Mouse (Mus musculus): ENCODE results near the gene Erbb3.

Erbb3 gene

GRCm38 (mm10) chr10:128612433-128613153 is 23.1 kb upstream of the Erbb3 start:
- DNase-seq, result peak; percentile 65

- no peak for DNase-seq
Observed at GRCm38 (mm10) chr10:128606483-128606882, 17.0 kb upstream of the Erbb3 start.

GRCm38 (mm10) chr10:128602470-128603128 is 13.1 kb upstream of the Erbb3 start:
- DNase-seq, result no peak

GRCm38 (mm10) chr10:128601499-128601898 is 12.0 kb upstream of the Erbb3 start:
- no peak for DNase-seq

GRCm38 (mm10) chr10:128598476-128598875 is 9.0 kb upstream of the Erbb3 start:
- no peak for DNase-seq

GRCm38 (mm10) chr10:128592797-128593196 is 3.3 kb upstream of the Erbb3 start:
- no peak for DNase-seq

DNA sequence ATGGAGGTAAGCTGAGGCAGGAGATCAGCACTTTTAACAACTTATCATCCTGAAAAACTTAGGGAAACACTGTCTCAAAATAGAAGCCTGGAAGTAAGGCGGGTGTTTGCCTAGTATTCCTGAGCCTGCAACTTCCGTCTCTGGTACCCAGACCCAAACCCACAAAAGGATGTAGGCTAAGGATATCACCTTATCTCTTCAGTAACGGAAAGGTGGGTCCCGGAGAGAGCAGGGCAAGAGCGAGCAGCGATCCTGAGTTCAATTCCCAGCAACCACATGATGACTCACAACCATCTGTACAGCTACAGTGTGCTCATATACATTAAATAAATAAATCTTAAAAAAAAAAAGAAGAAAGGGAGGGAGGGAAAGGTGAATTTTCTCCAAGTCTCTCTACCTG is 2.0 kb upstream of the Erbb3 start:
- DNase-seq, result no peak

DNA sequence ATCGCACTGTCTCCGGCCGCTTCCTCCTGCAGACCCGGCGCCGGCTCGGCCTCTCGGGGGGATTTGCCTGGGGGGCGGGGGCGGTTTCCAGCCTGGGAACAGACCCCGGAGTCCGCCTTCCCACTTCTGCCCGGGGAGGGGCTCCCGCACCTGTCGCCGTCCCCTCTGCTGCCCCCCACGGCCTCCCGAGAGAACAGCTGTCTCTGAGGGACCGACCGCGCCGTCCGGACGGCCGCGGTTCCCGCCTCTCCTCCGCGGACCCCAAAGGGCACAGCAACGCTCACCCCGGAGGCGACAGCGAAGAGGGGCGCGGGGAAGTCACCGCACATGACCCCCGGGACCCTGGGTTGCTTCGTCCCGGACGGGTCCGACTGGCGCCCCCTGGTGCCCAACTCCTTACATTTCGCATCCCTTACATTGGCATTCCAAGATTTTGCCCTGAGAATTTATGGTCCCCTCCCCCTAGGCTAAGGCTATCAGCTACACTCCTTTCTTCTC is 790 bp upstream of the Erbb3 start:
- DNase-seq, result peak; percentile 66 to 67

- DNase-seq, result peak; percentile 46 to 59
Observed at GRCm38 (mm10) chr10:128588775-128589463, 533 bp downstream of the Erbb3 start.

- peak in 1 of 2 experiments; percentile 29 for DNase-seq
Observed at GRCm38 (mm10) chr10:128588136-128588535, 1.3 kb downstream of the Erbb3 start.

DNA sequence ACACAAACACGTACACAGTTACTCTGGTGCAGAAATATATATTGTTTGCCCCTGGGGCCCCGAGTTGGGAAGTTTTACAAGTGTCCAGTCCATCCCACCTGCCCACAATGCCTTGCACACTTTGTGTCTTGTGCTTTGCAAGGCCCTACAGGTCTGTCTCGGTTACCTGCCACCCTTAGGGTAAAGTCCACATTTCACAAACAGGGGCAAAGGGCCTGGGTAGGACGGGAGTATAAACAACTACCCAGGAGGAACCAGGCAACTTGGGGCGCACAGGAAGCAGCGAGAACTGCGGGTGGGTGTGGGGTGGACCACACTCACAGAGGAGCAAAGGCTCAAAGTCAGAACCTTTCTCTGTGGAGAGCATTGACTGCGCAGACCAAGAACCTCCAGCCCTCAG is 1.8 kb downstream of the Erbb3 start:
- DNase-seq, result no peak

GRCm38 (mm10) chr10:128587120-128587519 is 2.3 kb downstream of the Erbb3 start:
- DNase-seq, result no peak

GRCm38 (mm10) chr10:128586546-128586945 is 2.9 kb downstream of the Erbb3 start:
- no peak for DNase-seq

- DNase-seq, result peak; percentile 86 to 93
Observed at GRCm38 (mm10) chr10:128584386-128584785, 5.1 kb downstream of the Erbb3 start.

DNA sequence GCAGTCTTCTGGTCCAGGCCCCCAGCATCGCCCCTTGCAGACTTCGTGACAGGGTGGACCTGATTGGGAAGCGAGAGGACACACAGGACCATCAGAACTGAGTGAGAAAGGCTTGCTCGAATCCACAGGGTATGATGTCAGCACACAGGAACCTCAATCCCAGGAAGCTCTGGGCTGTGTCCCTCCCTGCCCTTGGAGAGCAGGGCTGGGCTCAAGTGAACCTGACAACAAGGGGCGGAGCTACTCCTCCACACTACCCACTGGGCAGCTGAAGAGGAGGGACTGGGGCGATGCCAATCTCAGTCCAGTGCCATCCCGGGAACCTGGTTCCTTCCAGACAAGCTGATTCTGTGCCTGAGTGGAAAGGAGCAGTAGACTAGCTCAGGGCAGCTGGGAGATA is 5.8 kb downstream of the Erbb3 start:
- DNase-seq, result peak; percentile 91 to 94

GRCm38 (mm10) chr10:128579731-128580130 is 9.7 kb downstream of the Erbb3 start:
- no peak for DNase-seq

DNA sequence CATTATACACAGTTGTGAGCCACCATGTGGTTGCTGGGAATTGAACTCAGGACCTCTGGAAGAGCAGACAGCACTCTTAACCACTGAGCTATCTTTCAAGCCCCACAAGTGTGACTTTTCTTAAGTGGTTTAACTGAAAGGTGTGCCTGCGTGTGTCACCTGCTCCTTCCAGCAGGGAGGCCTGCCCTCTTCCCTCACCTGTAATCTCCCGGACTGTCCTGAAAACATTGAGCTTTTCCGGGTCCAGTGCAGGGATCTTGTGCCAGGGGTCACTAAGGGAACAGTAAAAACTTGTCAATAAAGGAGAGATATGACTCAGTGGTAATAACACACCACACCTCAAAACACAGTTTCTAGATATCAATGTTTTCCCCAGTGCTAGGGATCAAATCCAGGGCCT is 10.2 kb downstream of the Erbb3 start:
- DNase-seq, result no peak

DNA sequence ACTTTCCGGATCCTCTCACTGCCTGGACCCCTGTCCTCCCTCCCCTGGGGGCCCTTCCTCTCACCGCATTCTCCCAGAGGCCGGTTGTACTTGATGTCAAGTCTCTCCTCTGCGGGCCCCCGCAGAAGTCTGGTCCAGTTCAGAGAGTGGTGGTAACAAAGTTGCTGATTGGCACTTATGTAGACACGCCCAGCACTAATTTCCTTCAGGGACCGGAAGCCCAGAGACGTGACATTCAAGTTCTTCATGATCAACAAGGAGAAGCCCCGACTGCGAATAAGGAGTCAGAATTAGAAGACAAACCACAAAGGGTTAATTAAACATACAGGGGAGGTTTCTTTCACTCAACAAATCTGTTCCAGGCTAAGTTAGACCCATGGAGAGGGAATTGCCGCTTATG is 11.1 kb downstream of the Erbb3 start:
- DNase-seq, result no peak

- DNase-seq, result no peak
Observed at GRCm38 (mm10) chr10:128575063-128575462, 14.4 kb downstream of the Erbb3 start.

DNA sequence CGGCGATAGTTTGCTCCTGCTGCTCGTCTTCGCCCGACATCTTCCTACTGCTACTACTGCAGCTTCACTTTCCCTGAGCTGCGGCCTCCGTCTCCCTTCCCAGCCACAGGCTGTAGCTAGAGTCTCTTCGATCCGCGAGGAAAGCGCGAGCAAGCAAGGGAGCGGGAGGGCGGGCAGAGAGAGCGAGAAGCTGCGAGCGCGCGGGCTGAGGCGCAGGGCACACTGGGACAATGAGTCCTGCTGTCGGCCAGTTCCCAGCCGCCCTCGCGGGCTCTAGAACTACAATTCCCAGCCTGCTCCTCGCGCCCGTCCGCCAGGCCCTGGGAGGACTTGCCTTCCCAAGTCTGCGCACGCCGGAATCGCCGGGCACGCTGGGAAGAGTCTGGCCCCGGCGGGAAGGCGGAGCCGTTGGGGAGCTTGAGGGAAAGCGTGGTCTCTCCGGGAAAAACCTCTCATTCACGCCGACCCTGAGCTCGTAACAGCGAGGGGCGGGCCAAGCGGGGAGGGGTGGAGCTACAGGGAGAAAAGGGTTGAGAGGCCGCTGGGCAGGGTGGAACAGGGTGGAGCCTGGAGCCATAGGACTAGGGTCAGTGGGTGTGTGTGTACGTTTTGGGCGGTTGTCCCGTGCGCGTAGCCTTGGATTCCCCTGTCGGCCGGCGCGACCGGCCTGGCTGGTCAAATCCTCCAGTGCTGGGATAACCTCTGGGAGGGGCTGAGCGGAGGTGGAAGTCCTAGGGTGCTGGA is 23.5 kb downstream of the Erbb3 start, which contains the start of gene Pa2g4:
Gene Pa2g4, minus strand, starts transcription at position 200 of the 744 bp plus-strand sequence.
- DNase-seq, result peak; percentile 99 to 100

GRCm38 (mm10) chr10:128565206-128565787 is 24.2 kb downstream of the Erbb3 start:
- DNase-seq, result peak in 1 of 2 experiments; percentile 46

GRCm38 (mm10) chr10:128563544-128563943 is 25.9 kb downstream of the Erbb3 start:
- no peak for DNase-seq
